Mouse (Mus musculus): ENCODE results near the gene Hoxa9.

- peak; percentile 55 for TF ChIP-seq CTCF (IDR thresholded peaks at IDR 0.05; ENCODE audit: low read depth)
- no peak for TF ChIP-seq EP300 (IDR thresholded peaks at IDR 0.05; ENCODE audit: low read depth)
These were observed 33.6 kb downstream of the Hoxa9 start for GRCm38 (mm10) chr6:52197271-52197670.

Measured in heart, postnatal 0 days (tissue).